Mouse (Mus musculus) ES-E14 (cell line): ENCODE results near the gene Klc2. TPM values are rescaled to one million over a fixed set of nuclear protein-coding genes. Genes with fewer than 3 reads are reported as not detected.

Experiments used
- DNase-seq: peaks from one replicate; pipeline ENCODE4 v3.0.0-alpha.2; 2013; ENCODE audit warnings: low read depth, low spot score
- H3K27ac ChIP-seq: 2 replicates; pipeline ENCODE4 v1.5.1; 2012; ENCODE audit warnings: low read depth, mild to moderate bottlenecking, low read length, moderate library complexity, mixed read lengths; ENCODE audit not compliant: poor library complexity, insufficient read depth, severe bottlenecking
- H3K36me3 ChIP-seq: 2 replicates; pipeline ENCODE4 v1.6.1; 2012; ENCODE audit warnings: mild to moderate bottlenecking, low read length, moderate library complexity, mixed read lengths; ENCODE audit not compliant: control insufficient read depth, poor library complexity, insufficient read depth, severe bottlenecking
- H3K4me1 ChIP-seq, 2 experiments: fragments of 150-350 bp in 1 of 2; sonication (generic) in 1 of 2; 2 replicates each; pipeline ENCODE4 v1.6.1; 2012; ENCODE audit warnings: low read length in 2 of 2, mild to moderate bottlenecking in 1 of 2, mixed read lengths in 1 of 2; ENCODE audit not compliant: control insufficient read depth in 2 of 2, insufficient read depth in 2 of 2, poor library complexity in 1 of 2
- H3K4me3 ChIP-seq, 2 experiments: fragments of 150-350 bp in 1 of 2; sonication (generic) in 1 of 2; 2 replicates each; pipeline ENCODE4 v1.5.1; 2012; ENCODE audit warnings: low read length in 2 of 2, low read depth in 1 of 2, mild to moderate bottlenecking in 1 of 2, mixed read lengths in 1 of 2; ENCODE audit not compliant: insufficient read depth in 1 of 2, poor library complexity in 1 of 2, severe bottlenecking in 1 of 2
- H3K9ac ChIP-seq: 2 replicates; pipeline ENCODE4 v1.6.1; 2012; ENCODE audit warnings: low read depth, mild to moderate bottlenecking, low read length, mixed read lengths; ENCODE audit not compliant: poor library complexity, insufficient read depth, severe bottlenecking
- H3K9me3 ChIP-seq: fragments of 150-350 bp; sonication (generic); 2 replicates; pipeline ENCODE4 v1.6.1; 2012; ENCODE audit warnings: low read depth, mild to moderate bottlenecking, low read length; ENCODE audit not compliant: control insufficient read depth, insufficient read depth
- CHD2 ChIP-seq: IDR thresholded peaks from 2 replicates; pipeline ENCODE4 v1.6.1; 2014; ENCODE audit warnings: mild to moderate bottlenecking, low read depth, low read length, inconsistent platforms
- HCFC1 ChIP-seq: IDR thresholded peaks from 2 replicates; pipeline ENCODE4 v1.6.1; 2012; ENCODE audit warnings: low read length, inconsistent platforms, borderline replicate concordance; ENCODE audit not compliant: insufficient read depth
- MAFK ChIP-seq: IDR thresholded peaks from 2 replicates; pipeline ENCODE4 v1.6.1; 2014; ENCODE audit warnings: mild to moderate bottlenecking, low read depth, low read length, inconsistent platforms; ENCODE audit not compliant: insufficient read depth
- ZC3H11A ChIP-seq: IDR thresholded peaks from 2 replicates; pipeline ENCODE4 v1.6.1; 2012; ENCODE audit warnings: low read depth, mild to moderate bottlenecking, inconsistent platforms, low read length, borderline replicate concordance
- ZNF384 ChIP-seq: IDR thresholded peaks from 2 replicates; pipeline ENCODE4 v1.6.1; 2012; ENCODE audit warnings: low read depth, low read length, inconsistent platforms
- in situ Hi-C, 2 experiments: fragments of 600-800 bp; cut with MboI; formaldehyde crosslinking; loops; one replicate each; pipeline ENCODE4 v1.15.1; 2025; ENCODE audit warnings: low sequenced_read_pairs in 2 of 2, inconsistent platforms in 1 of 2; ENCODE audit not compliant: unreplicated experiment in 2 of 2
- total RNA-seq: library from RNA; depleted of rRNA; stranded (reverse); fragments of 300-350 nt; gene quantifications from 2 replicates; pipeline ENCODE4 v1.2.3, GENCODE M21; 2012

The Klc2 gene
- total RNA-seq, 1 experiment, result 14.7 TPM

- no peaks in the 10 kb centered on the region for H3K9me3 ChIP-seq
- TF ChIP-seq ZC3H11A (no peak), MAFK (0 out of 2 replicates have a peak, but pooled peaks have one; percentile 29), CHD2 (no peak), HCFC1 (peak; percentile 41; the same call in 1 of the 2 replicates)
- peak overlapping the region; percentile 96 to 99 for H3K4me3 ChIP-seq
- DNase-seq, result peak; percentile 80
- peaks cover under 1% of the 10 kb centered on the region; the same call in 1 of the 2 replicates for H3K36me3 ChIP-seq
- in situ Hi-C loops, result no loop called here
- H3K4me1 ChIP-seq, result no peaks in the 10 kb centered on the region; a peak in 1 of 4 replicates
- peak overlapping the region; percentile 64; the same call in 1 of the 2 replicates for H3K27ac ChIP-seq
- peak overlapping the region; percentile 83 for H3K9ac ChIP-seq
These were observed 621 bp downstream of the Klc2 start for GRCm38 (mm10) chr19:5117494-5118383.

GRCm38 (mm10) chr19:5113783-5114182 is 4.6 kb downstream of the Klc2 start:
- Histone ChIP-seq H3K27ac (no peak overlapping the region), H3K4me3 (no peak overlapping the region), H3K36me3 (peaks cover 6% of the 10 kb centered on the region; the same call in 1 of the 2 replicates), H3K9me3 (no peaks in the 10 kb centered on the region), H3K9ac (no peak overlapping the region), H3K4me1 (no peaks in the 10 kb centered on the region; a peak in 2 of 4 replicates)
- TF ChIP-seq MAFK, result no peak
- TF ChIP-seq HCFC1, result no peak
- TF ChIP-seq ZNF384, result no peak
- TF ChIP-seq ZC3H11A, result no peak
- TF ChIP-seq CHD2, result no peak
- in situ Hi-C loops, result no loop called here
- no peak for DNase-seq

GRCm38 (mm10) chr19:5109659-5110453 is 8.5 kb downstream of the Klc2 start:
- H3K4me1 ChIP-seq, result peaks cover 0 to 15% of the 10 kb centered on the region in 2 experiments; a peak in 2 of 4 replicates
- in situ Hi-C loops, result no loop called here
- H3K9ac ChIP-seq, result no peak overlapping the region
- DNase-seq, result no peak
- no peak overlapping the region for H3K27ac ChIP-seq
- no peak for TF ChIP-seq HCFC1
- no peak for TF ChIP-seq CHD2
- TF ChIP-seq ZNF384, result no peak
- TF ChIP-seq ZC3H11A, result no peak
- TF ChIP-seq MAFK, result no peak
- no peaks in the 10 kb centered on the region for H3K9me3 ChIP-seq
- peaks cover 8% of the 10 kb centered on the region; the same call in 1 of the 2 replicates for H3K36me3 ChIP-seq
- H3K4me3 ChIP-seq, result no peak overlapping the region

GRCm38 (mm10) chr19:5108702-5109101 is 9.7 kb downstream of the Klc2 start:
- Histone ChIP-seq H3K27ac (no peak overlapping the region; the same call in 1 of the 2 replicates), H3K9ac (peak overlapping the region; percentile 12; the same call in 1 of the 2 replicates), H3K9me3 (no peaks in the 10 kb centered on the region), H3K4me1 (peaks cover 0 to 15% of the 10 kb centered on the region in 2 experiments; a peak in 2 of 4 replicates), H3K4me3 (no peak overlapping the region), H3K36me3 (peaks cover 19% of the 10 kb centered on the region)
- in situ Hi-C loops, result no loop called here
- DNase-seq, result no peak
- TF ChIP-seq MAFK (no peak), CHD2 (no peak), ZC3H11A (no peak), ZNF384 (no peak), HCFC1 (no peak)
